Mouse (Mus musculus) olfactory bulb, adult 2 months (tissue): ENCODE results near the gene Pex26. TPM values are rescaled to one million over a fixed set of nuclear protein-coding genes. Genes with fewer than 3 reads are reported as not detected.
A peak's percentile ranks its signal among the peaks of the same experiment; 100 is the strongest.

Experiments used
- H3K27ac ChIP-seq: fragments of 200-500 bp; 2 replicates; pipeline ENCODE4 v1.5.1; 2012; ENCODE audit warnings: low read depth, low read length; ENCODE audit not compliant: insufficient read depth
- H3K4me1 ChIP-seq: fragments of 200-500 bp; 2 replicates; pipeline ENCODE4 v1.6.1; 2012; ENCODE audit warnings: low read length; ENCODE audit not compliant: control insufficient read depth, insufficient read depth
- H3K4me3 ChIP-seq: fragments of 200-500 bp; 2 replicates; pipeline ENCODE4 v1.5.1; 2012; ENCODE audit warnings: mild to moderate bottlenecking, low read depth, low read length, moderate library complexity; ENCODE audit not compliant: insufficient read depth
- CTCF ChIP-seq: fragments of 200-500 bp; IDR thresholded peaks from 2 replicates; pipeline ENCODE4 v1.5.1; 2012; ENCODE audit warnings: low read depth, mild to moderate bottlenecking, low read length, moderate library complexity; ENCODE audit not compliant: insufficient read depth
- POLR2A ChIP-seq: fragments of 200-500 bp; IDR thresholded peaks from 2 replicates; pipeline ENCODE4 v1.6.1; 2012; ENCODE audit warnings: mild to moderate bottlenecking, low read depth, low read length, moderate library complexity; ENCODE audit not compliant: insufficient read depth
- WGBS: fragments of 180-500 bp; shearing (Covaris S2); methylation state at CpG from one replicate; pipeline ENCODE4 v1.1.7; 2018; 5-methylcytosine and 5-hydroxymethylcytosine counted together
- polyA plus RNA-seq: library from polyadenylated mRNA; stranded (reverse); fragments of >200 nt; gene quantifications from 2 replicates; pipeline ENCODE4 v1.2.4, GENCODE M21; 2012; ENCODE audit warnings: low replicate concordance; ENCODE audit not compliant: missing spikeins, insufficient read depth, insufficient read length

Pex26 gene
- not detected in 2 replicates for polyA plus RNA-seq

DNA sequence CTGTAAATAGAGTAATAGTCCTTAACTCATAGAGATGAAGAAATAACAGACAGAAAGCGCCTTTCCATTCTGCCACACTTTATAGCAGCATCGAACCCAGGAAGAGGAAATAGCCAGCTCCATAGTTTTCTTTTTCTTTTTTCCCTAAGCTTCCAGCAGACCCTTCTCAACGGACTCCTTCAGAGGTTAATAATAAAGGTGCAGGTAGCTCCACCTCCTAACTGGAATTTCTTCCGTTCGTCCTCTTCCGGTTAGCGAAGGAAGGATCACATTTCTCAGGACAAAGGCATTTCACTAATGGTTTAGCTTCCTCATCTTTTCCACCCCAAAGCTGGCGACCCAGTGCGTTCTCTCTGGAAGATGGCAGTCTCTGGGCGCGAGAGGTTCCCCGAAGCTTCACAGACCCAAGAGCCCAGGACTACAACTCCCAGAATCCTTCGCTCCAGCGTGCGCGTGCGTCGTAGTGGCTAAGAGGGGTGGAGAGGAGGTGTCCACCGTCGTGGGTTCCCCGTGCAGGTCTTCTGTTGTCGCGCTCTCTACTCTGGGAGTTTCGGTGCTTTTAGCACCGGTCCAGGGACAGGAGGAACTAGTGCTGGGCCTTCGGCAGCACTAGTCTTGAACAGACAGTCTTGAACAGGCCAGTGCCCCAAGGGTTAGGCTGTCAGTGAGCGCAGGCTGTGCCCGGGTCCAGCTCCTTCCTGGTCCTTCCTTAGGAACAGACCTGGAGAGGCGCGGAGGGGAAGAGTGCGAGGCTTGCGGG, at the start of gene Pex26:
Pex26 (plus strand) TSS at position 254 of the 760 bp plus-strand sequence.
- no peak for TF ChIP-seq CTCF
- peak; percentile 61 for TF ChIP-seq POLR2A
- H3K4me1 ChIP-seq, result peaks cover 22% of the 10 kb centered on the region
- H3K27ac ChIP-seq, result peak within 1 kb of the TSS; percentile 91
- peak within 1 kb of the TSS; percentile 75 for H3K4me3 ChIP-seq
- WGBS, result 1% methylated on average over 32 of the region's 32 CpGs

DNA sequence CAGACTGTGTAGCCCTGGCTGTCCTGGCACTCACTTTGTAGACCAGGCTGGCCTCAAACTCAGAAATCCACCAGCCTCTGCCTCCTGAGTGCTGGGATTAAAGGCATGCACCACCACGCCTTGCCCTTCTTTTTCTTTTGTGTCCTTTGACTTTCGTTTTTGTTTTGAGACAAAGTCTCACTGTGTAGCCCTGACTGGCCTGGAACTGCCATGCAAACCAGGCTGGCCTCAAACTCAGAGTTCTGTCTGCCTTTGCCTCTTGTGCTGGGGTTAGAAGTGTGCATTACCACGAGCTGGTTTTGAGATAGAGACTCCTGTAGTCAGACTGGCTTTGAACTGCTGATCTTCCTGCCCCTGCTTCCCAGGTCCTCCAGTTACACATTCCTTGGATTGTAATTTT, 49.2 kb upstream of the Pex26 start:
- H3K4me1 ChIP-seq, result 0 out of 2 replicates have a peak, but pooled peaks cover 6% of the 10 kb centered on the region
- WGBS, result 55% methylated on average over 3 of the region's 3 CpGs
- TF ChIP-seq POLR2A, result no peak
- TF ChIP-seq CTCF, result no peak
- H3K27ac ChIP-seq, result no peak overlapping the region
- no peak overlapping the region for H3K4me3 ChIP-seq

DNA sequence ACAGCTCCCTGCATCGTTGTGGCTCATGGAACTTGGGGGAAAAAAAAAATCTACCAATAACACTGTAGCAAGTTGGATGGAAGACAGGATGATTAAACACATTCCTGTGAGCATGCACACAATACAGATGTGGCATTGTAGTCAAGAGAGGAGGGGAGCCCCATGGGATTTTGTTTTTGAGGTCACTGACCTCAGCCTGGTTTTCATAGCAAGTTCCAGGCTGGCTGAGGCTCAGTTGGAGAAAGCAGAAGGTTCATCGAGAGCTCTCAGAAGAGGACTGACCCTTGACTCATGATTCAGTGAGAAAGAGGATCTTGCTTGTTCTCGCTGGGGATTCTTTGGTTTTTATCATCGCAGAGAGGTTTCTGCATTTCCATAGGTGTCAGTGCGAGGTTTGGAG, 48.6 kb upstream of the Pex26 start:
- H3K27ac ChIP-seq, result no peak overlapping the region
- H3K4me1 ChIP-seq, result 0 out of 2 replicates have a peak, but pooled peaks cover 3% of the 10 kb centered on the region
- WGBS, result 75% methylated on average over 5 of the region's 5 CpGs
- H3K4me3 ChIP-seq, result no peak overlapping the region
- TF ChIP-seq CTCF (no peak), POLR2A (no peak)

DNA sequence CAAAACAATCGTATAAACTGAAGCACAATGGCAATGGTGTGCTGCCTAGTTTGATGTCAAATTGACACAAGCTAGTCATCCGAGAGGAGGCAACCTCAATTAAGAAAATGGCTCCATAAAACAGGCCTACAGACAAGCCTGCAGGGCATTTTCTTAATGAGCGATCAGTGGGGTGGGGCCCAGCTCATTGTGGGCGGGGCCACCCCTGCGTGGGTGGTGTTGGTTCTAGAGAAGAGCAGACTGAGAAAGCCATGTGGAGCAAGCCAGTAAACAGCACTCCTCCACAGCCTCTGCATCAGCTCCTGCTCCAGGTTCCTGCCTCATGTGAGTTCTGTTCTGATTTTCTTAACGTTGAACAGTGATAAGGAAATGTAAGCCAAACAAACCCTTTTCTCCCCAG, 46.2 kb upstream of the Pex26 start:
- 67% methylated on average over 6 of the region's 6 CpGs for WGBS
- Histone ChIP-seq H3K4me1 (peaks cover 5% of the 10 kb centered on the region), H3K27ac (no peak overlapping the region), H3K4me3 (no peak overlapping the region)
- TF ChIP-seq CTCF (no peak), POLR2A (no peak)

DNA sequence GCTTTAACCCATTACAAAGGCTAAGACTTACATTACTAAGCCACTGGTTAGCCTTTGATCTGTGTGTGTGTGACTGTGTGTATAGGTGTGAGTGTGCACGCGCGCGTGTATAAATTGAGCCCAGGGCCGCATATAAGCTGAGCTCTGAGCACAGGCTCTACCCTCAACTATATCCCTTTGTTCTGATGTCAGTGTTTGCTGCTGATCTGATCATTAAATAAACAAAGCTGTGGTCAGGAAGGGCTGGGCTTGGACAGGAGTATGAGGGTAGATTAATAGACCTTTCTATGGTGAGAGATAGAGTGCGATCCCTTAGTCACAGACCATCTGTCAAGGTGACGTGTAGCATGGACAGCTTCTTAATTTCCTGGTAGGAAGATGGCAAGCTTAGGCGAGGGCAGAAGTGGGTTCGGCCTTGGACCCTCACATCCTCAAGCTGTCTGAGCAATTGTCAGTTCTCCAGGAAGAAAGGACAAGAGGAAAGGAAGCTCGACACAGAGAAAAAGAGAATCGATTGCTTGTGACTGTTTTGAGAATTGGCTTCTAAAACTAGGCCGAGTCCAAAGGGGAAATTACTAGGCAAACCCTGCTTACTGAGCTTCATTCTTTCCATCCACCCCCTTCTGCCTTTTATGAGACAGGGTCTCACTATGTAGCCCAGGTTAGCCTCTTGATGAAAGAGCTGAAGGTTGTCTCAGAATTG, 45.0 kb upstream of the Pex26 start:
- Histone ChIP-seq H3K4me3 (no peak overlapping the region), H3K27ac (no peak overlapping the region), H3K4me1 (peaks cover 7% of the 10 kb centered on the region)
- WGBS, result 87% methylated on average over 12 of the region's 12 CpGs
- no peak for TF ChIP-seq POLR2A
- TF ChIP-seq CTCF, result no peak

DNA sequence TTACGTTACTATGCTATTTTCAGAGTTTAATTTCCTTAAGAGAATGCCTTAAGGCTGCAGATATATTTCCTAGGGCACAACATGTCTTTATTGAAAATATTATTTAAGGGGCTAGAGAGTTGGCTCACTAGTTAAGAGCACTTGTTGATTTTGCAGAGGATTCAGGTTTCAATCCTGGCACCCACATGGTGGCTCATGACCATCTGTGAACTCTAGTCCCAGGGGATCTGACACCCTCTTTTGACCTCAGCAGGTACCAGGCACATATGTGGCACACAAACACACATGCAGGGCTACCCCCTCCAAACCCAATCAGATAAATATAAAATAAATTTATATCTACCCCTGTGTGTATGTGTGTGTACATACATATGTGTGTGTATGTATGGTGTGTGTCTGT, 44.2 kb upstream of the Pex26 start:
- TF ChIP-seq CTCF (no peak), POLR2A (no peak)
- Histone ChIP-seq H3K4me3 (no peak overlapping the region), H3K4me1 (peaks cover 14% of the 10 kb centered on the region), H3K27ac (no peak overlapping the region)
- 91% methylated on average over 1 of the region's 1 CpGs for WGBS

DNA sequence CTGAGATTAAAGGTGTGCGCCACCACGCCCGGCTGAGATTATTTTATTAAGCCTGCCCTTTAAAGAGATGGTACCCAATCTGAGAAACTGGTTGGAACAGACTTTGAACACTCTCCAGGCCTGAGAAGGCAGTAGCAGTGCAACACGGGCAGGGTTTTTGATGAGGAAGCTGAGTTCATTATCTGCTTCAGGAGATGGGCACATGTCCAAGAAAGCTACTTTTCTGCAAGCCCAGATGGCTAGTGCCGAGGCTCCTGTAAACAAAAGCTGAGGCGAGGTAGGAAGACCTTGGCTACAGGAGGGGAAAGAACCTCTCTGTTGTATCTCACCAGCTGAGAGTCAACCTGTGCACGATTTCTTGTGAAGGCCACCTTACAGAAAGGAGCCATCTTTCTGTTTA, 41.2 kb upstream of the Pex26 start:
- H3K4me3 ChIP-seq, result no peak overlapping the region
- H3K27ac ChIP-seq, result no peak overlapping the region
- H3K4me1 ChIP-seq, result peaks cover 20% of the 10 kb centered on the region
- no peak for TF ChIP-seq CTCF
- no peak for TF ChIP-seq POLR2A
- 82% methylated on average over 7 of the region's 7 CpGs for WGBS

DNA sequence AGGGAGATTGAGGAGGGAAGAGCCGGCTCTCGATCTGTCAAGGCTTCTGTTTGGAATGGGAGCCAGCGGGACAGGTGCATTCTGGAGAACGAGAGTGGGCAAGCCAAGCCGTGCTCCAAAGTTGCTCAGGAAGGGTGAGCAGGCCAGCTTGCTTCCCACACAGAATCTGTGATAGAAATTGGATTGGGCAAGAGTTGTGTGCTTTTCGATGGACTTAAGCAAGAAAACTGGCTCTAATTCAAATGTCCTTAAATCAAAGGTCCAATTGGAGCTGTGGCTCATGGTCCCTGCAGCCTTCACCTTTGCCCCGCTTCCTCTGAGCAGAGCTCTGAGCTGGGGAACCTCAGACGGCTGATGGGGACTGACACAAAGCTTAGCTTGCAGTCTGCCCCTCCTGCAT, 40.0 kb upstream of the Pex26 start:
- Histone ChIP-seq H3K4me3 (no peak overlapping the region), H3K4me1 (peaks cover 20% of the 10 kb centered on the region), H3K27ac (no peak overlapping the region)
- TF ChIP-seq CTCF (no peak), POLR2A (no peak)
- 84% methylated on average over 8 of the region's 8 CpGs for whole genome bisulfite sequencing

DNA sequence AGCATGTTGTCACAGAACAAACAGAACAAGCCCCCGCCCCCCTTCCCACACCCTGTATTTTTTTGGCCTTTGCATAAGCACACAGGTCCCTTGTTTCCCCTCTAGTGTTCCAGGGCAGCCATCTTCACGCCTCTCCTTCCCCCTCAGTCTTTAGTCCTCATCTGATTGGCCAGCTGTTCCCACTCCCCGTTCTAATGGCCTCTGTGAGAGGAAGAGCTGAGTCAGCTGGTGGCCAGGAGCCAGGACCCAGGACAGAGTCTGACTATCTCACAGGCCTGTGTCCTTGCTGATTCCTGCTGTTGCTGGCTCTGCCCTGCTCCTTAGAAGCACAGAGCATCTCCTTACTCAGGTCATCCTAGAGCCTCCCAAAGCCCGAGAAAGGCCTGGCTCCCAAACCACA, 39.4 kb upstream of the Pex26 start:
- H3K4me3 ChIP-seq, result no peak overlapping the region
- no peak overlapping the region for H3K27ac ChIP-seq
- H3K4me1 ChIP-seq, result peaks cover 20% of the 10 kb centered on the region
- TF ChIP-seq POLR2A (no peak), CTCF (no peak)
- WGBS, result 56% methylated on average over 4 of the region's 4 CpGs
